Mouse (Mus musculus): ENCODE data around the gene Atxn7l1. TPM values are rescaled to one million over a fixed set of nuclear protein-coding genes. Genes with fewer than 3 reads are reported as not detected.

Atxn7l1 gene
- polyA plus RNA-seq, 1 experiment: 33.9 TPM

- TF ChIP-seq GATA1 (IDR thresholded peaks at IDR 0.05; ENCODE audit: low read length): no peak
These were observed 118.4 kb downstream of the Atxn7l1 start for GRCm38 (mm10) chr12:33265877-33266276.

GRCm38 (mm10) chr12:33267965-33268364 is 120.5 kb downstream of the Atxn7l1 start:
- TF ChIP-seq GATA1 (IDR thresholded peaks at IDR 0.05; ENCODE audit: low read length): no peak

- TF ChIP-seq GATA1 (IDR thresholded peaks at IDR 0.05; ENCODE audit: low read length): no peak
These were observed 122.2 kb downstream of the Atxn7l1 start for GRCm38 (mm10) chr12:33269743-33270142.

- no peak for TF ChIP-seq GATA1 (IDR thresholded peaks at IDR 0.05; ENCODE audit: low read length)
These were observed 124.4 kb downstream of the Atxn7l1 start for GRCm38 (mm10) chr12:33271865-33272264.

DNA sequence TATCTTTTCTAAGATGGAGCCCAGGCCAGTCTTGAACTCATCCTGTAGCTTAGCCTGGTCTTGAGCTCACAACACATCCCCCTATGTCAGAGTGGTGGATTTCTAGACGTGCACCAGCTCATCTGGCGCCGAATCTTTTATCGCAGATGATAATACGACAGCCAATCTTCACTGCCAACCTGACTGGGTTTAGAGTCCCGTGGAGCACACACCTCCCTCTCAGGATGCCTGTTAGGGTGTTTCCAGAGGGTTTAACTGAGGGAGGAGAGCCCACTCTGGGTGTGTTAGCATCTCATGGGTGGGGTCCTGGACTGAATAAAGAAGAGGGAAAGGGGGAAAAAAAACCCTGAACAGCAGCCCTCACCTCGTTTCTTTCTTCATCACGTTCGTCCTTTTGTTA is 124.9 kb downstream of the Atxn7l1 start:
- no peak for TF ChIP-seq GATA1 (IDR thresholded peaks at IDR 0.05; ENCODE audit: low read length)

GRCm38 (mm10) chr12:33273147-33273546 is 125.7 kb downstream of the Atxn7l1 start:
- no peak for TF ChIP-seq GATA1 (IDR thresholded peaks at IDR 0.05; ENCODE audit: low read length)

GRCm38 (mm10) chr12:33273668-33274067 is 126.2 kb downstream of the Atxn7l1 start:
- TF ChIP-seq GATA1 (IDR thresholded peaks at IDR 0.05; ENCODE audit: low read length): no peak

GRCm38 (mm10) chr12:33276028-33276427 is 128.5 kb downstream of the Atxn7l1 start:
- TF ChIP-seq GATA1 (IDR thresholded peaks at IDR 0.05; ENCODE audit: low read length): no peak

GRCm38 (mm10) chr12:33277427-33277826 is 129.9 kb downstream of the Atxn7l1 start:
- TF ChIP-seq GATA1 (IDR thresholded peaks at IDR 0.05; ENCODE audit: low read length): no peak

- TF ChIP-seq GATA1 (IDR thresholded peaks at IDR 0.05; ENCODE audit: low read length): no peak
These were observed 131.7 kb downstream of the Atxn7l1 start for GRCm38 (mm10) chr12:33279159-33279558.

DNA sequence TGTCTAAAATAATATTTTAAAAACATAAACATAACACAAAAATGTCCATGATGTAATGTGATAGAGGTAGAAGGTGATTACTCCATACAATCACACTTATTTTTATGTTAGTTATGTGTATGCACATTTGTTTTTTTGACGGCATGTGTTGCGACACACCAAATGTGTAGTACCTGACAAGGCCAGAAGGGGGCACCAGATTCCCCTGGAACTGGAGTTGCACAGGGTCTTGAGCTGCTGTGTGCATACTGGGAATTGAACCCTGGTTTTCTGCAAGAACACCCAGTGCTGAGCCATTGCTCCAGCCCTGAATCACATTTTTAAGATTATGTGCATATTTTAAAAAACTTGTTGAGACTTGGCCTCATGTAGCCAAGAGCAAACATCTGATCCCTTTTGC is 133.3 kb downstream of the Atxn7l1 start:
- TF ChIP-seq GATA1 (IDR thresholded peaks at IDR 0.05; ENCODE audit: low read length): no peak

- TF ChIP-seq GATA1 (IDR thresholded peaks at IDR 0.05; ENCODE audit: low read length): no peak
These were observed 136.9 kb downstream of the Atxn7l1 start for GRCm38 (mm10) chr12:33284344-33284936.

DNA sequence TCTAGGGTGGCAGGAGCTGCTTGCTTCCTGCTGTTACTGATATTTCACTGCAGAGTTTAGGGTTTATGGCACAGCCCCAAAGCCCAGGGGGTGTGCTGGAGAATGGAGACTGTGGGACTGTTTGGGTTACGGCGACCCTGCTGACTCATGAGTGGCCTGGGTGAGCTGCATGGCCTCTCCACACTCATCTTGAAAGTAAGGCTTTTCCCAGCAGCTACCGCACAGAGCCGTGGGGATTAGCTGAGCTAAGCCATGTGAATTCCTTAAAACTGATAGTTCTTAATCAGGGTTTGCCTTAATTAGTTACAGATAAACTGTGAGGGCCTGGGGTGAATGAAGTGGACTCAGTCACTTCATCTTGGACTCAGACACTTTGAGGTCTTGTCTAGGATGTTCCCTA is 137.9 kb downstream of the Atxn7l1 start:
- no peak for TF ChIP-seq GATA1 (IDR thresholded peaks at IDR 0.05; ENCODE audit: low read length)

DNA sequence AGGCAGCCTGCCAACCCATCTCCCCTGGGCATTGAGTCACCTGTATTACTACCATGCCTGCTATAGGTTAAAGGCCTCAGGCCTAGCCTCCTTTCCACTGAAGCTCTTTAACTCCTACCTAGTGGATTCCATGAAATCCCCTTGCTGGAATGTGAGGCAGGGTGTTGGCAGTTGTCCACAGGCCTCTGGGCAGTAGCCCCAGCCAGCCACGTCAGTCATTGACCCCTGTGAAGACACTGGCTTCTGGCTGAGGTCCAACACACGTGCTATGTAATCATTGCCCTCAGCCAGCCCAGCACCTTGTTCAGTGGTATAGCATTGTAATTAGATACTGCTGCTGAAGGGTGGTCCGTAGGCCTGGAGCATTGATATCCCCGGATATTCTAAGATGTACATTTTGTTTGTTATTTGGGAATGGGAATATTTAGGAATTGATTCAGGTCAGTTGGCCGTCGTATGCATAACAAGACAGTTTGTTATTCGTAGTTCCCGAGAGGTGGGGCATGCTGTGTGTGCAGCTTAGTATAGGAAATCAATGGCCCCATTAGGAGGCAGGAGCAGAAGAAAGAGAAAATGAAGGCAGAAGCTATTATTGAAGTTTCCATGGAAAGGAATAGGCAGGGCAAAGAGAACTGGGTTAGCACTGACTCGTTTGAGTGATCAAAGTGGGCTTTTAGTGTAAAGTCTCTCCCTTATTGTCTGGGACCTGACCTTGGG is 138.6 kb downstream of the Atxn7l1 start:
- TF ChIP-seq GATA1 (IDR thresholded peaks at IDR 0.05; ENCODE audit: low read length): no peak

DNA sequence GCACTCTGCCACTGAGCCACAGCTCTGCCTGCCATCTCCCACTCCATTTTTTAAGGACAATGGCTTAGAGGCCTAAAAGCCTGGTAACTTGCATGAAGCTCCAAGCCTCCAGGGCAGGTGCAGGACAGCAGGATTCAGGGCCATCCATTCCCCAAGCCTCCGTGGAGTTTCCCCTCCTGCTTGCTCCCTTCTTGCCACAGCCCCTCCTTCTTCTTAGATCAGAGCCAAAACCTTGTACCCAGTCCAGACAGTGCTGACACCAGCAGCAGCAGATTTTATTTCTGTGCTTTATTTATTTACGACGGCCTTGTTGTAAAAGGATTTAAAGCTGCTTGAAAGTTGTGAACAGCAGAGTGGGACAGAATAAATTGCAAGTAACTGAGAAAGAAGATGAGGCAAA is 140.2 kb downstream of the Atxn7l1 start:
- no peak for TF ChIP-seq GATA1 (IDR thresholded peaks at IDR 0.05; ENCODE audit: low read length)

DNA sequence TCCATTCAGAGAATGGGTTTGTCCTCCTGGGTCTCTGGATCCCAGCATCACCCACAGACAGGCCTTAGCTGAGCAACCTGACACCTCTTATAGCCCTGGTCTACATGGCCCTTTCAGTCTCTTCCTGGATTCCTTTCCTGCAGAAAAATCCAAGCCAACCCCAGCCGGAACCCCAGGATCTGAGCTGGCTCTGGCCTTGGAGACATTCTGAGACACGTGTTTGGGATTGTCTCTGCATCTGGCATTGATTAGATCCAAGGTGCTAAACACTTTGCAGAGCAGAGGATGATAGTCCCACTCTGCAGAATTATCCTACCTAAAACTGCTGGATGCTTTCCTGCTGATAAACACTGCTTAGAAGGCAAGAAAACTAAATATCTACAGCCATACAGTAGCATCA is 141.3 kb downstream of the Atxn7l1 start:
- no peak for TF ChIP-seq GATA1 (IDR thresholded peaks at IDR 0.05; ENCODE audit: low read length)

- TF ChIP-seq GATA1 (IDR thresholded peaks at IDR 0.05; ENCODE audit: low read length): no peak
These were observed 154.6 kb downstream of the Atxn7l1 start for GRCm38 (mm10) chr12:33302070-33302469.
